Mouse (Mus musculus) liver, adult 2 months (tissue): ENCODE data around the gene Kptn.

Experiments
- CTCF ChIP-seq: fragments of 200-500 bp; IDR thresholded peaks from 2 replicates; pipeline ENCODE4 v1.5.1; 2011; ENCODE audit warnings: low read depth, low read length, control low read depth
- POLR2A ChIP-seq: fragments of 200-500 bp; IDR thresholded peaks from 2 replicates; pipeline ENCODE4 v1.6.1; 2011; ENCODE audit warnings: low read length, control low read depth; ENCODE audit not compliant: insufficient read depth; ENCODE audit errors: extremely low read depth

- TF ChIP-seq POLR2A (no peak), CTCF (no peak)
Observed at GRCm38 (mm10) chr7:16161302-16161701, 41.6 kb downstream of the Kptn start.
